Mouse (Mus musculus): ENCODE results near the gene Pla2g2d.

DNA sequence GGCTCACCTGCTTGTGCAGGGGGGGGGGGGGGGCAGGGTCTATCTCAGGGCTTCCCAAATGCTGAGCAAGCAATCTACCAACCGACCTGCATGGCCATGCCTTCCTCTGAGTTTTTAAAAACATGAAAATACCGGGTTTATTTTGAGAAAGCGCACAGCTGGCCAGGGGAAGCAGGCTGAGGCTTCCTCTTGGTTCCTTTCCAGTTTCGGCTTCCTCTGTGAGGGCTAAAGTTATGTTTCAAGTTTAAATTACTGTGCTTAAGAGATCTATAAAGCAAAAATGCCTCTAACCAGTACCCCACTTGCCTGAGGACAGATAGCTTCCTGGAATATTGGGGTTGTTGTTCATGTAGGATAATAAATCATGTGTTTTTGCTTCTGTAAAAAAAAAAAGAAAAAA is 10.6 kb downstream of the Pla2g2d start:
- no peak for TF ChIP-seq RCOR1 (IDR thresholded peaks at IDR 0.05; ENCODE audit: low read depth, low read length)
- TF ChIP-seq HCFC1 (IDR thresholded peaks at IDR 0.05; ENCODE audit: low read depth, low read length): no peak
- no peak for TF ChIP-seq POLR2A (IDR thresholded peaks at IDR 0.05; ENCODE audit: control insufficient read depth in 1 of 2, insufficient read depth in 1 of 2, low read depth in 1 of 2, low read length in 2 of 2, poor library complexity in 1 of 2)
- no peak for TF ChIP-seq EP300 (IDR thresholded peaks at IDR 0.05; ENCODE audit: low read depth in 1 of 2, low read length in 2 of 2)
- no peak for TF ChIP-seq ZNF384 (IDR thresholded peaks at IDR 0.05; ENCODE audit: low read depth, low read length)
- TF ChIP-seq CTCF (IDR thresholded peaks at IDR 0.05 in 2 of 3, conservative IDR thresholded peaks at IDR 0.05 in 1 of 3; ENCODE audit: control insufficient read depth in 1 of 3, insufficient read depth in 1 of 3, low read depth in 2 of 3, low read length in 3 of 3, poor library complexity in 1 of 3, severe bottlenecking in 1 of 3): no peak
- no peak for TF ChIP-seq POLR2AphosphoS5 (IDR thresholded peaks at IDR 0.05; ENCODE audit: borderline replicate concordance, low read depth, low read length)
- TF ChIP-seq MAZ (IDR thresholded peaks at IDR 0.05; ENCODE audit: low read depth, low read length): no peak
- no peak for TF ChIP-seq MXI1 (IDR thresholded peaks at IDR 0.05; ENCODE audit: low read depth, low read length)
- TF ChIP-seq CHD2 (IDR thresholded peaks at IDR 0.05; ENCODE audit: low read length): no peak
- TF ChIP-seq RAD21 (IDR thresholded peaks at IDR 0.05; ENCODE audit: low read depth, low read length): no peak
- no peak for TF ChIP-seq ZMIZ1 (IDR thresholded peaks at IDR 0.05; ENCODE audit: low read depth, low read length)
- no peak for TF ChIP-seq MYB (IDR thresholded peaks at IDR 0.05; ENCODE audit: low read depth, low read length)
- TF ChIP-seq NRF1 (IDR thresholded peaks at IDR 0.05; ENCODE audit: insufficient read depth, low read depth, low read length, poor library complexity, severe bottlenecking): no peak
